Mouse (Mus musculus) cerebellum, postnatal 25 days (tissue): ENCODE measurements around the gene Ppp2ca.
"Not testable (repeated sequence)": the region's sequence is repeated elsewhere in the genome, so short reads cannot be mapped to it uniquely, and the experiment has no call there.

Source experiments
- DNase-seq, 2 experiments: peaks; one replicate each; pipeline ENCODE4 v3.0.0; 2021; ENCODE audit warnings: mixed read lengths in 2 of 2

Ppp2ca gene

GRCm38 (mm10) chr11:52145428-52145827 lies 46.9 kb downstream of the Ppp2ca start, which contains the start of gene Olfr1373:
Gene Olfr1373 (minus strand): TSS chr11:52145528.
- not testable (repeated sequence) for DNase-seq

GRCm38 (mm10) chr11:52163926-52164325 lies 65.4 kb downstream of the Ppp2ca start:
- peak in 1 of 2 experiments; percentile 12 for DNase-seq

- DNase-seq: peak; percentile 25 to 55
Measured at GRCm38 (mm10) chr11:52167126-52167525, 68.6 kb downstream of the Ppp2ca start.

GRCm38 (mm10) chr11:52167901-52168302 lies 69.4 kb downstream of the Ppp2ca start:
- peak in 1 of 2 experiments; percentile 12 for DNase-seq

- DNase-seq: no peak
Measured at GRCm38 (mm10) chr11:52168461-52168860, 70.0 kb downstream of the Ppp2ca start.
